Mouse (Mus musculus) spleen, adult 2 months (tissue): ENCODE measurements around the gene Vamp1. TPM values are rescaled to one million over a fixed set of nuclear protein-coding genes. Genes with fewer than 3 reads are reported as not detected.
A peak's percentile ranks its signal among the peaks of the same experiment; 100 is the strongest.

ENCODE experiments used
- DNase-seq, 2 experiments: peaks; one replicate each; pipeline versions ENCODE4 v3.0.0 to v3.0.0-alpha.2; 2012 to 2021; ENCODE audit warnings: low spot score in 2 of 2, low read depth in 1 of 2
- H3K27ac ChIP-seq: fragments of 200-500 bp; 2 replicates; pipeline ENCODE4 v1.5.1; 2012; ENCODE audit warnings: low read length, inconsistent platforms; ENCODE audit not compliant: insufficient read depth
- H3K27me3 ChIP-seq: fragments of 200-500 bp; 2 replicates; pipeline ENCODE4 v1.6.1; 2012; ENCODE audit warnings: mild to moderate bottlenecking, moderate library complexity, low read length, inconsistent platforms; ENCODE audit not compliant: control insufficient read depth, insufficient read depth
- H3K36me3 ChIP-seq: fragments of 200-500 bp; 2 replicates; pipeline ENCODE4 v1.6.1; 2012; ENCODE audit warnings: mild to moderate bottlenecking, low read length, inconsistent platforms; ENCODE audit not compliant: control insufficient read depth, insufficient read depth
- H3K4me1 ChIP-seq: fragments of 200-500 bp; 2 replicates; pipeline ENCODE4 v1.6.1; 2011; ENCODE audit warnings: inconsistent platforms; ENCODE audit not compliant: control insufficient read depth, insufficient read depth, insufficient read length
- H3K4me3 ChIP-seq: fragments of 200-500 bp; 2 replicates; pipeline ENCODE4 v1.5.1; 2011; ENCODE audit warnings: mild to moderate bottlenecking, inconsistent platforms; ENCODE audit not compliant: insufficient read depth, insufficient read length; ENCODE audit errors: extremely low read depth
- CTCF ChIP-seq: fragments of 200-500 bp; IDR thresholded peaks from 2 replicates; pipeline ENCODE4 v1.5.1; 2011; ENCODE audit warnings: mild to moderate bottlenecking, inconsistent platforms; ENCODE audit not compliant: insufficient read depth, insufficient read length, insufficient replicate concordance; ENCODE audit errors: extremely low read depth
- POLR2A ChIP-seq: fragments of 200-500 bp; IDR thresholded peaks from 2 replicates; pipeline ENCODE4 v1.6.1; 2011; ENCODE audit warnings: low read depth, low read length, inconsistent platforms
- WGBS: fragments of 180-500 bp; shearing (Covaris S2); methylation state at CpG from one replicate; pipeline ENCODE4 v1.1.7; 2018; 5-methylcytosine and 5-hydroxymethylcytosine counted together
- polyA plus RNA-seq: library from polyadenylated mRNA; depleted of rRNA; stranded (reverse); fragments of >200 nt; gene quantifications from 2 replicates; pipeline ENCODE4 v1.2.3, GENCODE M21; 2012

Gene Vamp1
- polyA plus RNA-seq, 1 experiment: 41.7 TPM

DNA sequence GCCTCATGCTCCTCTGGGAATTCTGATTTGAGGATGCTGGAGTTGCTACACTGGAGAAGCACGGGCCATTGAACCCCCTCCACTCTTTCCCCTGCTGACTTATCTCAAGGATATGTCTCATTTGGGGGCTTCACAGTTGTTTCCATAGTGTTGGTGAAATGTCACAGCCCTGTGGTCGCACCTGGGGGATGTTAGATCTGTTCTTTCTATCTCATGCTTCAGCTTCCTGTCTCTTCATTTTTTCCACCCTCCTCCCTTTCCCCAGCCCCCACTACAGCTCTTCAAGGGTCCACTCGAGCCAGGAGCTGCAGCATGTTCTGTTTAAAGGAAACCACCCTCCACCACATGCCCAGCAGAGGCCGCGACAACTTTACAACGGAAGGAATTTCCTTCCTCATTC, 23.0 kb downstream of the Vamp1 start:
- H3K27me3 ChIP-seq: no peaks in the 10 kb centered on the region
- DNase-seq: no peak
- H3K4me3 ChIP-seq: no peak overlapping the region
- H3K36me3 ChIP-seq: no peaks in the 10 kb centered on the region
- TF ChIP-seq CTCF (no peak), POLR2A (no peak)
- WGBS: 11% methylated on average over 6 of the region's 6 CpGs
- peak overlapping the region; percentile 94 for H3K27ac ChIP-seq
- peaks cover 24% of the 10 kb centered on the region; the same call in 1 of the 2 replicates for H3K4me1 ChIP-seq

DNA sequence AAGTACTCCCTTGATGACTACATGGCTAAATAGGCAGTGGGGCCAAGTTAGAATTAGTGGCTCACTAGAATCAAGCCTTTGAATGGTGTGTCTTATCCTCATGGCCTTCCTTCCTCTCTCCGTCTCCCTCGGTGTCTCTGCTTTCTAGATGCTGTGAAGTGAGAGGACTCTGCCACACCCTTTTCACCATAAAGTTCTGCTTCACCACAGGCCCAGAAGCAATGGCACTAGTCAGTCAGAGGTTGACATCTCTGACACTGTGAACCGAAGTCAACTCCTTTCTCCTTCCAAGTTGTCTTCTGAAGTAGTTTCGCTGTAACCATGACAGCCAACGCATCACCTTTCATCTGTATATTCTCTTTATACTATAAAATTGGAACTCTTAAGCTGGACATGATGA, 24.2 kb downstream of the Vamp1 start:
- Histone ChIP-seq H3K4me3 (no peak overlapping the region), H3K27ac (no peak overlapping the region), H3K27me3 (no peaks in the 10 kb centered on the region), H3K4me1 (peaks cover 28% of the 10 kb centered on the region; the same call in 1 of the 2 replicates), H3K36me3 (no peaks in the 10 kb centered on the region)
- no peak for DNase-seq
- 76% methylated on average over 5 of the region's 5 CpGs for WGBS
- TF ChIP-seq POLR2A (no peak), CTCF (no peak)

DNA sequence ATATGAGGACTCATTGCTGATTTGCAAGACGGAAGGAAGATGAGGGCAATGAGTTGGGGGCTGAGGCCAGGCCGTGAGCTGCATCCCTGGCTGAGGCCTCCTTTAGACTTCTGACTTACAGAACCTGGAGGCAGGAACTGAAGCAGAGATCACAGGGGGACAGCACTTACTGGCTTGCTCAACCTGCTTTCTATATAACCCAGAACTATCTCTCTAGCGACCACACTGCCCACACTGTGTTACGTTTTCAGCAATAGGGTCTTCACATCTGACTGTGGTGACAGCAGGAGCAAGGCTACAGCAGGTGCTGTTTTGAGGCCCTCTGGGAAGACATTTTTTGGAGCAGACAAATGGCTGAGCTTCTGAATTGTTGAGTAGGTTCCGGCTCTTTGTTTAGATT, 25.3 kb downstream of the Vamp1 start:
- no peak overlapping the region for H3K27ac ChIP-seq
- 80% methylated on average over 5 of the region's 5 CpGs for WGBS
- TF ChIP-seq CTCF (no peak), POLR2A (no peak)
- H3K4me3 ChIP-seq: no peak overlapping the region
- H3K36me3 ChIP-seq: no peaks in the 10 kb centered on the region
- peaks cover 28% of the 10 kb centered on the region; the same call in 1 of the 2 replicates for H3K4me1 ChIP-seq
- DNase-seq: no peak
- no peaks in the 10 kb centered on the region for H3K27me3 ChIP-seq

DNA sequence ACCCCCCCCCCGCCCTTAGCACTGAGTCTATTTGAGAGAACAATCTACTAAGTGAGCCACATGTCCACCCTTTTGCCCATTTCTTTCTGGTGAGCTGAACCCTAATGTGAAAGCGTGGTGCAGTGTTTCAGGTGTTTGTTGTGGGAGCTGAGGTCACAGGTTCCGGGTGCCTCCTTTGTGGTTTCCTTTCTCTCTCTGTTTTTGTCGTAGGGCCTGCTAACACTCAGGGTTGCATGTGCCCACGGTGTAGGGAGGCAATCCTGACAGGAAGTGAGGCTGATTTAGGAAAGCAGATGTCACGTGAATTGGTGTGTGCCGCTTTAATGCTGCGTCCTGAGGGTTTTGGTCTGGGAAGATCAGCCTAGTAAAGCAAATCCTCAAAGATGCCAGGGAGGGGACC, 26.2 kb downstream of the Vamp1 start:
- TF ChIP-seq POLR2A (no peak), CTCF (no peak)
- H3K27ac ChIP-seq: peak overlapping the region; percentile 60
- 16% methylated on average over 8 of the region's 8 CpGs for WGBS

DNA sequence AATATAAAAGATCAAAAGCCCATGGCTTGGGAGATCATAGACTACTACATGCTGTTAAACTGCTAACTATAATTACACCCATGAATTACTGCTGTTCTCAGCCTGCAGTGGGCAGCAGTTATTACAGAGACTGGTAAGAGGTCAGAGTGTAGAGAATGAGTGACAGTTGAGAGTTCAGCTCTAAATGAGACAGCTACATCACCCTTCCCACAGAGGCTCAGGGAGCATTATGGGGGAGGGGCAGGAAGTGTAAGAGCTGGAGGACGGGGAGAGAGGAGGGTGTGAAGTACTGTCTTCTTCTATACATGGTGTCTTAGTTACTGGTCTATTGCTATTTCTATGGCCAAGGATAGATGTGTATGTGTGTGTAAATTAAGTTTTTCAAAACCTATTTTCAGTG, 29.2 kb downstream of the Vamp1 start:
- WGBS: 35% methylated on average over 1 of the region's 1 CpGs
- TF ChIP-seq CTCF (no peak), POLR2A (no peak)
- H3K36me3 ChIP-seq: no peaks in the 10 kb centered on the region
- DNase-seq: no peak
- H3K4me3 ChIP-seq: no peak overlapping the region
- H3K27ac ChIP-seq: no peak overlapping the region
- peaks cover 15% of the 10 kb centered on the region; the same call in 1 of the 2 replicates for H3K4me1 ChIP-seq
- H3K27me3 ChIP-seq: no peaks in the 10 kb centered on the region

More for the DNA sequence above, 26.2 kb downstream of the Vamp1 start:
- Histone ChIP-seq H3K36me3 (no peaks in the 10 kb centered on the region), H3K4me1 (peaks cover 28% of the 10 kb centered on the region; the same call in 1 of the 2 replicates), H3K4me3 (no peak overlapping the region), H3K27me3 (no peaks in the 10 kb centered on the region)
- peak; percentile 48 to 66 for DNase-seq

DNA sequence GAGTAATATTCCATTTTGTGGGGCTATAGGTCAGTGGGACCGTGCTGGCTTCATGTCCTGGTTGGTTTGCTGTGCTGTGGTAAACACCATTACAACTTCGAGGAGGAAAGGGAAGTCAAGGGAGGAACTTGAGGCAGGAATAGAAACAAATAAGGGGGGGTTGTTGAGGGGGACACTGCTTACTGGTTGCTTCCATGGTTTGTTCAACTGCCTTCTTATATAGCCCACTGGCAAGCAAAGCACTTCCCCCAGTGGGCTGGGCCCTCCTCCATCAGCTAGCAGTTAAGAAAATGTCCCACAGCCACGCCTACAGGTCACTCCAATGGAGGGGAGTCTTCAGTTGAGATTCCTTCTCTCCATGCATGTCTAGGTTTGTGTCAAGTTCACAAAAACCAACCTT, 36.9 kb downstream of the Vamp1 start:
- WGBS: 54% methylated on average over 3 of the region's 3 CpGs
- Histone ChIP-seq H3K4me1 (peaks cover 16% of the 10 kb centered on the region; the same call in 1 of the 2 replicates), H3K4me3 (no peak overlapping the region), H3K27me3 (no peaks in the 10 kb centered on the region), H3K27ac (0 out of 2 replicates have a peak overlapping the region, but pooled peaks have one; percentile 7), H3K36me3 (no peaks in the 10 kb centered on the region)
- DNase-seq: no peak
- no peak for TF ChIP-seq CTCF
- TF ChIP-seq POLR2A: no peak

DNA sequence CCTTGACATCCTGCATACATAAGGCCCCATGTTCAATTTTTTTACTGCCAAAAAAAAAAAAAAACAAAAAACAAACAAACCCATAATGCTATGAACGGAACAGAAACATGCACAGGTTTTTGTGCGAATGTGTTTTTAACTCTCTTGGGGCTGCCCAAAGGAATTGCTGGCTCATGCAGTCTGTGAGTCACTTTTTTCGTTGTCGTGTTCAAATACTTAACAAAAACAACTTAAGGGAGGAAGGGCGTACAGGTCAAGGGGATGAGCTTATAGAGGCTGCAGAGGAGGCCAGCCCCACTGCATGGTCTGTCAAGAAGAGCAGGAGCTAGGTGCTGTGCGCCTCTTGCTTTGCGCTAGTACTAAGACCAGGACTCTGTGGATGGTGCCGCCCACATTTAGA, 37.4 kb downstream of the Vamp1 start:
- Histone ChIP-seq H3K36me3 (no peaks in the 10 kb centered on the region), H3K4me1 (peaks cover 16% of the 10 kb centered on the region; the same call in 1 of the 2 replicates), H3K27ac (no peak overlapping the region), H3K27me3 (no peaks in the 10 kb centered on the region), H3K4me3 (no peak overlapping the region)
- no peak for TF ChIP-seq POLR2A
- no peak for TF ChIP-seq CTCF
- 86% methylated on average over 8 of the region's 8 CpGs for WGBS
- no peak for DNase-seq
